24 mouse cellular contexts compared by ENCODE assay signal in the genomic region with DNA sequence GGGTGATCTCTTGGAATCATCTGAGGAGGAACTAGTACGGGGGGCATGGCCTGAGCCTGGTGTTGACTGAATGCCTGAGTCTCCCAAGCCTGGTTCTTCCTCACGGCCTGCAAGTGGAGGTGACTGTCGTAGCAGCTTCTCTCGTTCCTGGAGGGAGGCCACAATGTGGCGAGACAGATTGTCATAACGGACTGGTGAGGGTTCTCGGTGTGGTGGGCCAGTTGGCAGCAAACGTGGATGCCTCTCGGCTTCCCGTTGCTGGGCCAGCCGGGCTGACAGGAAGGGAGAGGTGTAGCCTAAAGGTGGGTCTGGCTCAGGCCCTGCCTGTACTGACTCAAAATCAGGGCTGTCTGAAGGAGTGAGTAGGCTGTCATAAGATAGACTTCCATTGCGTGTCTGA. TPM values are rescaled to one million over a fixed set of nuclear protein-coding genes. Genes with fewer than 3 reads are reported as not detected.
DNase-seq lines count a peak whose midpoint lies in the region; ATAC-seq lines count a peak whose summit lies in the region.
"Had no signal": no experiment of that assay in that cellular context is flagged by ENCODE, and none has a peak within 500 bp of the region (broad histone marks: within the 10 kb centered on the region; RNA-seq: fewer than 3 reads in every experiment).

No protein-coding gene starts in this region.

- no peak overlapping the region for H3K27ac ChIP-seq in midbrain, embryonic 16.5 days (ENCODE audit: low read length)
- no peak overlapping the region for H3K27ac ChIP-seq in midbrain, embryonic 14.5 days (replicated peaks; ENCODE audit: low read depth, low read length)
- H3K27ac ChIP-seq: embryonic facial prominence, embryonic 15.5 days; hindbrain, embryonic 12.5 days; kidney, embryonic 15.5 days; limb, embryonic 12.5 days; liver, embryonic 14.5 days; midbrain, embryonic 12.5 days; stomach, embryonic 15.5 days had no signal

- 91% methylated on average over 12 of the region's 12 CpGs for WGBS in midbrain, embryonic 16.5 days
- WGBS in midbrain, embryonic 14.5 days: 93% methylated on average over 12 of the region's 12 CpGs

- peaks cover 43% of the 10 kb centered on the region for H3K36me3 ChIP-seq in midbrain, embryonic 16.5 days (ENCODE audit: control insufficient read depth, insufficient read depth, low read length)
- peaks cover 91% of the 10 kb centered on the region for H3K36me3 ChIP-seq in midbrain, embryonic 14.5 days (ENCODE audit: control insufficient read depth, insufficient read depth, low read length)

- peak; percentile 93 for DNase-seq in heart, adult 11 months
- no peak for DNase-seq in heart, postnatal 10 days
- DNase-seq in midbrain, embryonic 14.5 days: no peak
- DNase-seq in cerebellum, adult 9-11 months: peak; percentile 61
- no peak for DNase-seq in natural killer cell, adult 2 months (ENCODE audit: low spot score in 2 of 2)
- no peak for DNase-seq in thymus, postnatal 25 days
- DNase-seq: adrenal gland, adult 2 months; gastrocnemius, postnatal 25 days; retina, postnatal 1 day; thymus, adult 18-20 months had no signal

- no peak overlapping the region for H3K4me2 ChIP-seq in midbrain, embryonic 16.5 days (ENCODE audit: low read length)
- H3K4me2 ChIP-seq in midbrain, embryonic 14.5 days (ENCODE audit: low read length): no peak overlapping the region
- H3K4me2 ChIP-seq: embryonic facial prominence, embryonic 15.5 days; hindbrain, embryonic 12.5 days; kidney, embryonic 15.5 days; limb, embryonic 12.5 days; midbrain, embryonic 12.5 days; stomach, embryonic 15.5 days had no signal

- H3K4me3 ChIP-seq in midbrain, embryonic 16.5 days (ENCODE audit: low read depth, low read length): no peak overlapping the region
- H3K4me3 ChIP-seq in midbrain, embryonic 14.5 days (replicated peaks; ENCODE audit: low read depth, low read length): no peak overlapping the region
- H3K4me3 ChIP-seq: embryonic facial prominence, embryonic 15.5 days; hindbrain, embryonic 12.5 days; kidney, embryonic 15.5 days; limb, embryonic 12.5 days; midbrain, embryonic 12.5 days; stomach, embryonic 15.5 days had no signal

- H3K27me3 ChIP-seq in midbrain, embryonic 16.5 days (ENCODE audit: control insufficient read depth, insufficient read depth, low read depth, low read length): no peaks in the 10 kb centered on the region
- H3K27me3 ChIP-seq in midbrain, embryonic 14.5 days (ENCODE audit: control insufficient read depth, insufficient read depth, low read length): no peaks in the 10 kb centered on the region
- H3K27me3 ChIP-seq: embryonic facial prominence, embryonic 15.5 days; hindbrain, embryonic 12.5 days; kidney, embryonic 15.5 days; limb, embryonic 12.5 days; midbrain, embryonic 12.5 days; stomach, embryonic 15.5 days had no signal

- H3K9ac ChIP-seq in midbrain, embryonic 16.5 days (ENCODE audit: low read depth, low read length): no peak overlapping the region
- H3K9ac ChIP-seq in midbrain, embryonic 14.5 days (replicated peaks; ENCODE audit: low read length): no peak overlapping the region
- H3K9ac ChIP-seq: embryonic facial prominence, embryonic 15.5 days; hindbrain, embryonic 12.5 days; kidney, embryonic 15.5 days; limb, embryonic 12.5 days; liver, embryonic 14.5 days; midbrain, embryonic 12.5 days; stomach, embryonic 15.5 days had no signal

- no peaks in the 10 kb centered on the region for H3K9me3 ChIP-seq in midbrain, embryonic 16.5 days (replicated peaks; ENCODE audit: control insufficient read depth, low read length, poor library complexity, severe bottlenecking)
- H3K9me3 ChIP-seq in midbrain, embryonic 14.5 days (ENCODE audit: control insufficient read depth, low read length): no peaks in the 10 kb centered on the region
- H3K9me3 ChIP-seq: embryonic facial prominence, embryonic 15.5 days; hindbrain, embryonic 12.5 days; kidney, embryonic 15.5 days; limb, embryonic 12.5 days; midbrain, embryonic 12.5 days; stomach, embryonic 15.5 days had no signal

- ATAC-seq in midbrain, embryonic 16.5 days: peak; percentile 37; the same call in 1 of the 2 replicates
- ATAC-seq in midbrain, embryonic 14.5 days (ENCODE audit: low FRiP score, low TSS enrichment): no peak
- ATAC-seq: intestine, postnatal 0 days had no signal

- no peaks in the 10 kb centered on the region for H3K4me1 ChIP-seq in midbrain, embryonic 16.5 days (ENCODE audit: control insufficient read depth, insufficient read depth, low read length)
- no peaks in the 10 kb centered on the region for H3K4me1 ChIP-seq in midbrain, embryonic 14.5 days (ENCODE audit: control insufficient read depth, insufficient read depth, low read length)
- H3K4me1 ChIP-seq: embryonic facial prominence, embryonic 15.5 days; hindbrain, embryonic 12.5 days; kidney, embryonic 15.5 days; limb, embryonic 12.5 days; midbrain, embryonic 12.5 days; stomach, embryonic 15.5 days had no signal

- intact Hi-C loops in heart, postnatal 10 days (cut with DNase I): no loop called here

RNA-seq across cellular contexts. Expression of gene Tmx2, which starts 11.1 kb away (rescaled TPM):
- 100 to 1,000 TPM; 109 to 134 TPM for total RNA-seq in heart, postnatal 10 days (2021)
- 298 and 301 TPM in 2 replicates for polyA plus RNA-seq in midbrain, embryonic 16.5 days (2015; fragmentation: Nextera tagmentation; extraction: Ambion mirVana)
- 269 and 277 TPM in 2 replicates for polyA plus RNA-seq in midbrain, embryonic 14.5 days (2014; fragmentation: Nextera tagmentation; extraction: Ambion mirVana)

RNA-seq across cellular contexts. Expression of gene Med19, which starts 11.8 kb away (rescaled TPM):
- total RNA-seq in heart, postnatal 10 days (2021): 10 to 100 TPM; 15.1 to 17.8 TPM
- 52.3 and 53.6 TPM in 2 replicates for polyA plus RNA-seq in midbrain, embryonic 16.5 days (2015; fragmentation: Nextera tagmentation; extraction: Ambion mirVana)
- 55.4 and 56.5 TPM in 2 replicates for polyA plus RNA-seq in midbrain, embryonic 14.5 days (2014; fragmentation: Nextera tagmentation; extraction: Ambion mirVana)

RNA-seq across cellular contexts. Expression of gene Gm28635, which starts 12.2 kb away (rescaled TPM):
- total RNA-seq in heart, postnatal 10 days (2021): 10 to 100 TPM in 1 of 2 experiments, 1 to 10 TPM in 1; 9.6 to 11.7 TPM
- not detected in 2 replicates for polyA plus RNA-seq in midbrain, embryonic 16.5 days (2015; fragmentation: Nextera tagmentation; extraction: Ambion mirVana)
- not detected in 2 replicates for polyA plus RNA-seq in midbrain, embryonic 14.5 days (2014; fragmentation: Nextera tagmentation; extraction: Ambion mirVana)
- total RNA-seq: adrenal gland, adult 2 months had no signal
- polyA plus RNA-seq: adrenal gland, adult 2 months; C2C12; embryonic facial prominence, embryonic 15.5 days; forebrain, embryonic 11.5 days; heart, embryonic 16.5 days; hindbrain, embryonic 12.5 days; intestine, postnatal 0 days; kidney, embryonic 15.5 days; large intestine, adult 2 months; limb, embryonic 12.5 days; lung, embryonic 16.5 days; midbrain, embryonic 12.5 days; stomach, embryonic 15.5 days had no signal

RNA-seq across cellular contexts. Expression of gene Selenoh, which starts 19.5 kb away (rescaled TPM):
- 10 to 100 TPM; 59.9 to 60.8 TPM for total RNA-seq in heart, postnatal 10 days (2021)
- polyA plus RNA-seq in midbrain, embryonic 16.5 days (2015; fragmentation: Nextera tagmentation; extraction: Ambion mirVana): 177 and 185 TPM in 2 replicates
- 220 and 232 TPM in 2 replicates for polyA plus RNA-seq in midbrain, embryonic 14.5 days (2014; fragmentation: Nextera tagmentation; extraction: Ambion mirVana)

RNA-seq across cellular contexts. Expression of gene Zdhhc5, which starts 24.9 kb away (rescaled TPM):
- total RNA-seq in heart, postnatal 10 days (2021): 10 to 100 TPM; 66.4 to 72.4 TPM
- 19.5 and 21.3 TPM in 2 replicates for polyA plus RNA-seq in midbrain, embryonic 16.5 days (2015; fragmentation: Nextera tagmentation; extraction: Ambion mirVana)
- polyA plus RNA-seq in midbrain, embryonic 14.5 days (2014; fragmentation: Nextera tagmentation; extraction: Ambion mirVana): 21.5 and 21.8 TPM in 2 replicates

Comparison
In these comparisons a context has a peak if more than half of its experiments do, and no peak if none do; other contexts are left out.
1. DNase-seq: peak in heart, adult 11 months (single experiment) and cerebellum, adult 9-11 months (single experiment); none in heart, postnatal 10 days (0 of 2), midbrain, embryonic 14.5 days (single experiment), natural killer cell, adult 2 months (0 of 2) and thymus, postnatal 25 days (single experiment).